Mouse (Mus musculus) stomach, embryonic 14.5 days (tissue): Measurements from ENCODE around the gene Slc9a9. TPM values are rescaled to one million over a fixed set of nuclear protein-coding genes. Genes with fewer than 3 reads are reported as not detected.

Experiments used
- ATAC-seq: fragments of 200-750 bp; cut with Nextera tagmentation; 2 replicates; pipeline ENCODE4 v1.8.0; 2017; ENCODE audit warnings: low read depth, moderate TSS enrichment; ENCODE audit not compliant: insufficient number of reproducible peaks, insufficient read depth, low FRiP score
- H3K27ac ChIP-seq: fragments of 300-500 bp; sonication (generic); 2 replicates; pipeline ENCODE4 v1.5.1; 2014; ENCODE audit warnings: mild to moderate bottlenecking, low read length, moderate library complexity, mixed read lengths
- H3K27me3 ChIP-seq: fragments of 300-500 bp; sonication (generic); 2 replicates; pipeline ENCODE4 v1.6.1; 2014; ENCODE audit warnings: low read length, control low read depth, mixed read lengths; ENCODE audit not compliant: control insufficient read depth, insufficient read depth
- H3K36me3 ChIP-seq: fragments of 300-500 bp; sonication (generic); 2 replicates; pipeline ENCODE4 v1.6.1; 2014; ENCODE audit warnings: mild to moderate bottlenecking, control low read depth, low read length, moderate library complexity, mixed read lengths; ENCODE audit not compliant: control insufficient read depth, insufficient read depth
- H3K4me1 ChIP-seq: fragments of 300-500 bp; sonication (generic); 2 replicates; pipeline ENCODE4 v1.6.1; 2014; ENCODE audit warnings: low read length, control low read depth, mixed read lengths; ENCODE audit not compliant: control insufficient read depth, insufficient read depth
- H3K4me2 ChIP-seq: fragments of 300-500 bp; sonication (generic); replicated peaks from 2 replicates; pipeline ENCODE4 v1.6.1; 2014; ENCODE audit warnings: low read depth, low read length, control low read depth
- H3K4me3 ChIP-seq: fragments of 300-500 bp; sonication (generic); 2 replicates; pipeline ENCODE4 v1.5.1; 2014; ENCODE audit warnings: low read depth, low read length, control low read depth
- H3K9ac ChIP-seq: fragments of 300-500 bp; sonication (generic); replicated peaks from 2 replicates; pipeline ENCODE4 v1.6.1; 2014; ENCODE audit warnings: low read depth, mild to moderate bottlenecking, control low read depth, low read length, moderate library complexity, mixed read lengths
- H3K9me3 ChIP-seq: fragments of 300-500 bp; sonication (generic); 2 replicates; pipeline ENCODE4 v1.6.1; 2016; ENCODE audit warnings: low read depth, low read length, control low read depth; ENCODE audit not compliant: control insufficient read depth
- WGBS: fragments of 180-500 bp; shearing (Covaris S2); extraction: QIAGEN DNeasy Blood & Tissue Kit; methylation state at CpG from one replicate; pipeline ENCODE4 v1.1.7; 2014; 5-methylcytosine and 5-hydroxymethylcytosine counted together
- polyA plus RNA-seq: library from polyadenylated mRNA; unstranded; fragments of >200 nt; fragmentation: Nextera tagmentation; extraction: Ambion mirVana; gene quantifications from 2 replicates; pipeline ENCODE4 v1.2.1, GENCODE M21; 2014

The Slc9a9 gene
- polyA plus RNA-seq, 1 experiment from 2014 or later, result 4.2 TPM

GRCm38 (mm10) chr9:94701965-94702634 lies 32.4 kb downstream of the Slc9a9 start:
- Histone ChIP-seq H3K27me3 (no peaks in the 10 kb centered on the region), H3K4me3 (no peak overlapping the region), H3K9me3 (no peaks in the 10 kb centered on the region), H3K9ac (no peak overlapping the region), H3K27ac (no peak overlapping the region), H3K4me2 (no peak overlapping the region), H3K4me1 (no peaks in the 10 kb centered on the region), H3K36me3 (no peaks in the 10 kb centered on the region)
- ATAC-seq, result no peak
- WGBS, result 49% methylated on average over 10 of the region's 10 CpGs

GRCm38 (mm10) chr9:94704986-94705757 lies 35.5 kb downstream of the Slc9a9 start:
- Histone ChIP-seq H3K36me3 (no peaks in the 10 kb centered on the region), H3K4me3 (no peak overlapping the region), H3K4me2 (no peak overlapping the region), H3K27ac (no peak overlapping the region), H3K27me3 (no peaks in the 10 kb centered on the region), H3K4me1 (no peaks in the 10 kb centered on the region), H3K9ac (no peak overlapping the region), H3K9me3 (no peaks in the 10 kb centered on the region)
- ATAC-seq, result no peak
- 59% methylated on average over 9 of the region's 9 CpGs for WGBS

- ATAC-seq, result no peak
- no peaks in the 10 kb centered on the region for H3K36me3 ChIP-seq
- H3K9ac ChIP-seq, result no peak overlapping the region
- no peaks in the 10 kb centered on the region for H3K27me3 ChIP-seq
- H3K4me1 ChIP-seq, result no peaks in the 10 kb centered on the region
- H3K4me2 ChIP-seq, result no peak overlapping the region
- H3K9me3 ChIP-seq, result no peaks in the 10 kb centered on the region
- no peak overlapping the region for H3K4me3 ChIP-seq
- no peak overlapping the region for H3K27ac ChIP-seq
- WGBS, result 74% methylated on average over 2 of the region's 2 CpGs
Measured at GRCm38 (mm10) chr9:94705758-94706026, 36.0 kb downstream of the Slc9a9 start.

- Histone ChIP-seq H3K4me2 (no peak overlapping the region), H3K9ac (no peak overlapping the region), H3K4me1 (no peaks in the 10 kb centered on the region), H3K27ac (no peak overlapping the region), H3K4me3 (no peak overlapping the region), H3K36me3 (no peaks in the 10 kb centered on the region), H3K9me3 (no peaks in the 10 kb centered on the region), H3K27me3 (no peaks in the 10 kb centered on the region)
- ATAC-seq, result no peak
- WGBS, result 89% methylated on average over 5 of the region's 5 CpGs
Measured at GRCm38 (mm10) chr9:94712084-94712483, 42.4 kb downstream of the Slc9a9 start.

- Histone ChIP-seq H3K9ac (no peak overlapping the region), H3K4me2 (no peak overlapping the region), H3K9me3 (no peaks in the 10 kb centered on the region), H3K4me3 (no peak overlapping the region), H3K4me1 (no peaks in the 10 kb centered on the region), H3K36me3 (no peaks in the 10 kb centered on the region), H3K27me3 (no peaks in the 10 kb centered on the region), H3K27ac (no peak overlapping the region)
- ATAC-seq, result no peak
- 68% methylated on average over 2 of the region's 2 CpGs for WGBS
Measured at GRCm38 (mm10) chr9:94716695-94717094, 47.0 kb downstream of the Slc9a9 start.

- 77% methylated on average over 2 of the region's 2 CpGs for WGBS
- no peaks in the 10 kb centered on the region for H3K4me1 ChIP-seq
- no peaks in the 10 kb centered on the region for H3K27me3 ChIP-seq
- no peaks in the 10 kb centered on the region for H3K36me3 ChIP-seq
- H3K4me3 ChIP-seq, result no peak overlapping the region
- H3K9me3 ChIP-seq, result no peaks in the 10 kb centered on the region
- no peak for ATAC-seq
- no peak overlapping the region for H3K4me2 ChIP-seq
- H3K9ac ChIP-seq, result no peak overlapping the region
- no peak overlapping the region for H3K27ac ChIP-seq
Measured at GRCm38 (mm10) chr9:94723631-94724030, 53.9 kb downstream of the Slc9a9 start.

- ATAC-seq, result no peak
Measured at GRCm38 (mm10) chr9:94725121-94725520, 55.4 kb downstream of the Slc9a9 start.

GRCm38 (mm10) chr9:94727457-94727856 lies 57.7 kb downstream of the Slc9a9 start:
- Histone ChIP-seq H3K4me3 (no peak overlapping the region), H3K9me3 (no peaks in the 10 kb centered on the region), H3K4me2 (no peak overlapping the region), H3K9ac (no peak overlapping the region), H3K36me3 (no peaks in the 10 kb centered on the region), H3K27ac (no peak overlapping the region), H3K4me1 (no peaks in the 10 kb centered on the region), H3K27me3 (no peaks in the 10 kb centered on the region)
- 27% methylated on average over 5 of the region's 5 CpGs for WGBS
- no peak; the same call in 1 of the 2 replicates for ATAC-seq

More at GRCm38 (mm10) chr9:94725121-94725520, 55.4 kb downstream of the Slc9a9 start:
- Histone ChIP-seq H3K36me3 (no peaks in the 10 kb centered on the region), H3K4me3 (no peak overlapping the region), H3K27ac (no peak overlapping the region), H3K9ac (no peak overlapping the region), H3K4me1 (no peaks in the 10 kb centered on the region), H3K9me3 (no peaks in the 10 kb centered on the region), H3K27me3 (no peaks in the 10 kb centered on the region), H3K4me2 (no peak overlapping the region)
- 88% methylated on average over 5 of the region's 5 CpGs for WGBS
